Mouse (Mus musculus) myocyte (in vitro differentiated cells): ENCODE data around the gene Rbm20.

Experiments used
- CEBPB ChIP-seq: IDR thresholded peaks from 2 replicates; pipeline ENCODE4 v1.6.1; 2011; ENCODE audit warnings: mild to moderate bottlenecking, moderate library complexity; ENCODE audit not compliant: poor library complexity, insufficient read depth, severe bottlenecking
- E2F4 ChIP-seq: IDR thresholded peaks from one replicate; pipeline ENCODE4 v1.6.1; 2011; ENCODE audit warnings: mild to moderate bottlenecking, control low read depth, moderate library complexity; ENCODE audit not compliant: insufficient read depth
- MAX ChIP-seq: IDR thresholded peaks from one replicate; pipeline ENCODE4 v1.6.1; 2011; ENCODE audit warnings: low read depth, mild to moderate bottlenecking, control low read depth
- POLR2A ChIP-seq: IDR thresholded peaks from one replicate; pipeline ENCODE4 v1.6.1; 2011; ENCODE audit warnings: low read depth, mild to moderate bottlenecking, control low read depth, moderate library complexity; ENCODE audit not compliant: insufficient read length
- POLR2AphosphoS2 ChIP-seq: IDR thresholded peaks from one replicate; pipeline ENCODE4 v1.6.1; 2011; ENCODE audit warnings: low read depth, control low read depth; ENCODE audit not compliant: insufficient read length
- SRF ChIP-seq: IDR thresholded peaks from one replicate; pipeline ENCODE4 v1.6.1; 2011; ENCODE audit warnings: low read depth; ENCODE audit not compliant: control insufficient read depth, insufficient read length
- TCF12 ChIP-seq: IDR thresholded peaks from one replicate; pipeline ENCODE4 v1.6.1; 2011; ENCODE audit warnings: mild to moderate bottlenecking, control low read depth; ENCODE audit not compliant: poor library complexity, insufficient read depth, severe bottlenecking
- TCF3 ChIP-seq: IDR thresholded peaks from one replicate; pipeline ENCODE4 v1.6.1; 2011; ENCODE audit warnings: low read depth, control low read depth; ENCODE audit not compliant: insufficient read length
- USF1 ChIP-seq: IDR thresholded peaks from one replicate; pipeline ENCODE4 v1.6.1; 2011; ENCODE audit warnings: low read depth, mild to moderate bottlenecking, control low read depth, moderate library complexity

- TF ChIP-seq MAX (no peak), POLR2A (no peak), CEBPB (no peak), E2F4 (no peak), TCF12 (no peak), POLR2AphosphoS2 (no peak), USF1 (no peak), SRF (no peak), TCF3 (no peak)
These were observed 166.9 kb downstream of the Rbm20 start for GRCm38 (mm10) chr19:53843972-53844371.
